Mouse (Mus musculus): ENCODE data around the gene Ube2z.

The Ube2z gene

DNA sequence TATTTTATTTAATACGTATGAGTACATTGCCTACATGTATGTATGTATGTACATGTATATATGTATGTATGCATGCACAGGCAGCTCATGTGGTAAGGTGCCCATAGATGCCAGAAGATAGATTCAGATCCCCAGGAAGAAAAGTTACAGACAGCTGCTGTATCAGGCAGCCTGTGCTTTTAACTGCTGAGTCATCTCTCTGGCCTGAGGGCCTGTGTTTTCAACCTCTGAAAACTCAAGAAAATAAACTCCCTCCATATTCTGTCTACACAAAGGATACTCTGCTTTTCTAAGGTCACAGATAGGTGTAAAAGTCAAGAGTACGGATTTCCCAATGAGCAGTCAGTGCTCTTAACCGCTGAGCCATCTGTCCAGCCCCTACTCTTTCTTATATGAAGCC, 14.3 kb downstream of the Ube2z start:
- no peak for DNase-seq

DNA sequence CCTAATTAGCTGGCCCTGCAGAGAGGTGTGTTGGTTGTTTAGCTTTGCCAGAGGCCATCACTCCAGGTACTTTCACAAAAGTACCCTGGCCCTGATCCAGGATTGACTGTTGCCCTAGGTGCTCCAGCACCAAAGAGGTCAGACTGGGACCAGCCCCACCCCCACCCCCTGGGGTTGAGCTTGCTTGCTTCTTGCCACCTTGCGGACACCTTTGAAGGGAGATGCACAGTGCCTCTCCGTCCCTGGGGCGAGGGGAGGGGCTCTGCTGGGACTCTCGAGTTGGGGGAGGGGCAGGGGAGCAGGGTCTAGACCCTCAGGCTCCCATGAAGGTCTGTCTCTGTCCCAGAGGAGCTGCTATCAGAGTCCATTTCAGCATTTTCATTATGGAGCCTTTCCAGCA, 15.2 kb downstream of the Ube2z start:
- DNase-seq, result no peak

DNA sequence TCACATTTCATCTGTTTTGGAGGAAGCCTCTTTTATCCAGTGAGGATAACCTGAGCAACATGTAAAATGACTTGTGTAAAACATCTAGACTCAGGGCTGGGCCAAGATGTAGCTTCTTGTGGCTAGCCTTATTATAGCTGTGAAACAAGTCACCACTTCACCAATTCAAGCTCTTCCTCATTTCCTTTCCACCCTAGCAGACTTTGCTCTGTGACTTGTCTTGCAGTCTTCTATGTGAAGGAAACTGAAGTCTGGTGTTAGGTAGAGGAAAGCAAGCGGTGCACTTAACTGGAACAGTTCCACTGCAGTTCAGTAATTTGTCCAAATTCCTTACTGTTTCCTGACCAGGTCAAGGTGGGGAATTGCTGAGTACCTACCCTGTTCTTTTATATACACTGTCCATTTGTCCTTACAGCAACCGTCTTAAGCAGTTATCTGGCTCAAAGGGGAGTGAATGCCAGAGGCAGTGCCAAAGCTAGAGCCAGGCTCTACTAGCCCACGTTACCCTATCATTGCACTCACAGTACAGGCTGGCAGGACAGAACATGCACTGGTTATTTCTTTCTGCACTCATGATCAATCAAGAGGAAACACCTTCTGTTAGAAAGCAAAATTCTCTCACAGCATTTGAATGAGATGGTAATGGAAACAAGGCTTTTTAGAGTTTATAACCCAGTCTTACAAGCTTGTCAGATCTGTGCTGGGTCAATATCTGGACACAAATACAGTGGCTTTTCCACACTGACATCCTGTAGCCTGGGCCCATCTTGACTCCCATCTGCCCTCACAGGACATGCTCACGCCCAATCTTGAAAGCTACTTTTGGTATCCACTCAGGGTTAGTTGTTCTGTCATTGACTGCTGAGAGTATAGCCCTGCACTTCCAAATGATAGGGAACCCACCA, 17.5 kb downstream of the Ube2z start:
- no peak for DNase-seq

DNA sequence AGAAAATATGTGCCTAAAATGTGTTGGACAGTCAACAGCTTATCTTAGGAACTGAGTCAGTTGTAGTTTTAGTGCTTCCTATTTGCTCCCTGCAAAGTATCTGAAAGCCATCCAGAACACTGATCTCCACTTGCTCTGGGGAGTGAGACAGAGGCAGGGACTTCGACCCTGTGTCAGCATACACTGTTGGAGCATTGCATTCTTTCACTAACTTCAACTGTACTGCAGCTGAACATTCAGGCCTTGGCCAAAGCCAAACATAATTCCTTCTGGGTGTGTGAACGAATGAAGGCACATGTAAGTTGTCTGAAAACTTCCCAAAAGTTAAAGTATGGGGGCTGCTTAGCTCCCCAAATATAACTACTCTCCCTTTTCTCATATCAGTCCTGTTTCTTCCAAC, 18.4 kb downstream of the Ube2z start:
- DNase-seq, result no peak

DNA sequence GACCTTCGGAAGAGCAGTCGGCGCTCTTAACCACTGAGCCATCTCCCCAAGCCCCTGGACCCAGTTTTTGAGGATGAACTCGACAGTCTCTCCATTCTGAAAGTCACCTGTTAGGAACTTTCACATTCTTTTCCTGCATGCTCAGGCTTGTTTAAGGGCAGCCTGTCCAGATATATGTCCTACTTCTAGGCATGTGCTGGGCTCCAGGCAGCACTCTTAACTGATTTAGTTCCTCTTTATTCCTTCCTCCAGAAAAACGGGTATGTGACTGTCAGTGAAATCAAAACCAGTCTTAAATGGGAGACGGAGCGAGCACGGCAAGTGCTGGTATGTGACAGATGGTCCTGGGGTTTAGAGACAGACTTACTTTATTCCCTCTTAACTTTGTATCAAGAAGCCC, 19.2 kb downstream of the Ube2z start:
- DNase-seq, result no peak

DNA sequence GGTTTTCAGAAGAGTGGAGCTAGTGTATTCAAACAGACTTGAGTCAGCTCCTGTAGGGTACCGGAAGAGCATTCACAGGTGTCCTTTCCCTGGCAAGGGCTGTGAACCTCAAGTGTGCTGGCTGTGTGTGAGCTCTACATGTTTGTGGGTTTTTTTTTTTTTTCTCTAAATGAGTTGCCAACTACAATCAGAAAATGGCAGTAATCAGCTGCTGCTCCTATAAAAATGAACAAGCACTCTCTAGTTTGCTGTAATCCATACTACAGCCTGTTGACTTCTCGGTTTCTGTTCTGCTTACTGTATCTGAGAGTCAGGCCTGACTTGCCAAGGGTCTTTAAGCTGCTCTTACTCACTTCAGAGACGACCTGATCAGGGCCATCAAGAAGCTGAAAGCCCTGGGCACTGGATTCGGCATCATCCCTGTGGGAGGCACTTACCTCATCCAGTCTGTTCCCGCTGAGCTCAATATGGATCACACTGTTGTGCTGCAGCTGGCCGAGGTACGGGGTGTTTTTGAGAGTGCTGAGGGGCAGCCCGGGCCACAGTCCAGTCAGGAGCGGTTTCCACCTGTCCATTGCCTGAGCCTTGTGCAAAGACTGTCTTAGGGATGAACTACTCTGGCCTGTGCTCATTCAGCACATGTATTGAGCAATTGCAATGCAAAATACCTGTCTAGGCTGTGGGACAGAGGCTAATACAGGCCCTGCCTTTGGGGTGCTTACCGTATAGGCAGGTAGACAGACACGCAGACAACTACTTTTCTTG, 20.2 kb downstream of the Ube2z start:
- no peak for DNase-seq

DNA sequence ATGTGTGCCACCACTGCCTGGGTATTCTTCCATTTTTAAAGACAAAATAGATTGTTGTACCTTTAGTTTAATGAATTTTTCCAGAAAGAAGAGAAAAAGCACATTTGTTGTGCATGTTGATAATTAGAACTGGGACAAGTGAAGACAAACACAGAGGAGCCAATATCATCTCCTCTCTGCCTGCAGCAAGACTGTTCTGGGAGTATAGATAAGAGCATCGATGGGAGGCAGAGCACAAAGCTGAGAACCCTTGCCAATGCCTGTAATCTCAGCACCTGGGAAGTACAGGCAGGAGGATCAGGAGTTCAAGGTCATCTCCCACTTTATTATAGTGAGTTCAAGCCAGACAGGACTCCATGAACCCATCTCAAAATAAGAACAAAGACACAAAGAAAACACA, 26.6 kb downstream of the Ube2z start:
- no peak for DNase-seq

DNA sequence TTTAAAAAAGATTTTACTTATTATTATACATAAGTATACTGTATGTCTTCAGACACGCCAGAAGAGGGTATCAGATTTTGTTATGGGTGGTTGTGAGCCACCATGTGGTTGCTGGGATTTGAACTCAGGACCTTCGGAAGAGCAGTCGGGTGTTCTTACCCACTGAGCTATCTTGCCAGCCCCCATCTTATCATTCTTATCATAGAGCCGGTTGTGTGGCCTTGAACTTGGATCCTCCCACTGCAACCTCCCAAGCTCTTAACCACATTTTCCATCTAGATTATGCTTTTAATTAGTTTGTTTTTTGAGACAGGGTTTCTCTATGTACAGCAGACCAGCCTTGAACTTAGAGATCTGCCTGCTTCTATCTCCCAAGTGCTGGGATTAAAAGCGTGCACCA, 27.7 kb downstream of the Ube2z start:
- DNase-seq, result no peak

DNA sequence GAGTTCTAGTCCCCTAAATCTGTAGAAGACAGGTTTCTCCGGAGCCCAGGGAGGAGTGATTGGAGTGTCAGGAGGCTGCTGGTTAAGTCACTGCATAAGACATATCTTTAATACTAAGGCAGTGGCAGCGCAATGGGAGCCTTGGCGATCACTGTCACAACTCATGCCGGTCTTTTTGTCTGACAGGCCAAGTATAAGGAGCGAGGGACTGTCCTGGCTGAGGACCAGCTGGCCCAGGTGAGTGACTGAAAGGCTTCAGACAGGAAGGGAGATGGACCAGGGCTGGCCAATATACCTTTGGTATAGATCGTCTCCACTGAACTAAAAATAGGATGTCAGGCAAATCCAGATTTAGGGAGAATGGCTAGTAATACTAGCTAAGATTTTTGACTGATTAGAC, 30.1 kb downstream of the Ube2z start:
- no peak for DNase-seq

DNA sequence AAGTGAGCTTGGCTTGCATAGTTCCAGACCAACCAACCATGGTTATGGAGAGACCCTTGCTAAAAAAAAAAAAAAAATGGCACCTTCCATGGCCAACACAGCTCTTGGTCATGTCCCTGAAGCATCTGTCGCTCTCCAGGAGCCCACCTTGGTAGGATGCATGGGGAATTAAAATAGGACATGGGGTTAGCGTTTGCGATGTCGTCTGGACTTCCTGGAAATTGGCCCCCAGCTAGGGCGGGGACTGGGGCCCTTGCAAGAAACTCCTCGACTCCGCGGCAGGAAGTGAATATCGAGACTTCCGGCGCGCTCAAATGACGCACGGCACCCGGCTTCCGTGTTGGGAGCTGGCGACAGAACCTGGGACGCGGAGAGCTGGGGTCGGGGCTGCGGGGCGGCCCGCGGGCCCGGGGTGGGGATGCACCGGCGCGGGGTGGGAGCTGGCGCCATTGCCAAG, 30.6 kb downstream of the Ube2z start, which contains the start of gene Snf8:
TSS of gene Snf8 (plus strand) at position 290 of the 457 bp plus-strand sequence.
- peak; percentile 97 for DNase-seq

DNA sequence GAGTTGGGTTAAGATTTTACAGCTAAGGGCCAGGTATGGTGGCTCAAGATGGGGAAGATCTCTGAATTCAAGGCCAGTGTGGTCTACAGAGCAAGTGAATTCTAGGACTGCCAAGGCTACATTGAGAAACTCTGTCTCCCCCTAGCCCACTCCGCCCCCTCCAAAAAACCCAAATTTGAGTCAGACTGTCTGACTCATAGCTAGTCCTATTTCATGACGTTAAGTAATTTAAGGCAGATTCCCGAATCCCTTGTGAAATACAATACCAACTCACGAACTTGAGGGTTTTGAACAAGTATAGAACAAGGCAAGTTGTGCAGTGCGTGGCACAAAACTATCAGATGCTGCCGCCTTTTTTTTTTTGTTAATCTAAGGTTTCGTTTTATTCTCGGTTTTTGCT, 31.1 kb downstream of the Ube2z start:
- no peak for DNase-seq

DNA sequence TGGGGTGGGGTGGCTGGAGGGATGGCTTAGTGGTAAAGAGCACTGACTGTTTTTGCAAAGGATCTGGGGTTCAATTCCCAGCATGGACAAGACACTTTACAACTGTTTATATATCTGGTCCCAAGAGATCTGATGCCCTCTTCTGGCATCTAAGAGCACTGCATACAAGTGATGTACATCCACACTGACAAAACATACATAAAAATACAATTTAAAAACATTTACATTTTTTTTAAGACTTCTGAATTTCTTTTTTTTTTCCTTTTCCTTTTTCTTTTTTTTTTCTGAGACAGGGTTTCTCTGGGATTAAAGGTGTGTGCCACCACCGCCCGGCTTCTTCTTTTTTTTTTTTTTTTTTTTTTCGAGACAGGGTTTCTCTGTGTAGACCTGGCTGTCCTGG, 31.9 kb downstream of the Ube2z start:
- peak in 1 of 2 experiments; percentile 37 for DNase-seq

DNA sequence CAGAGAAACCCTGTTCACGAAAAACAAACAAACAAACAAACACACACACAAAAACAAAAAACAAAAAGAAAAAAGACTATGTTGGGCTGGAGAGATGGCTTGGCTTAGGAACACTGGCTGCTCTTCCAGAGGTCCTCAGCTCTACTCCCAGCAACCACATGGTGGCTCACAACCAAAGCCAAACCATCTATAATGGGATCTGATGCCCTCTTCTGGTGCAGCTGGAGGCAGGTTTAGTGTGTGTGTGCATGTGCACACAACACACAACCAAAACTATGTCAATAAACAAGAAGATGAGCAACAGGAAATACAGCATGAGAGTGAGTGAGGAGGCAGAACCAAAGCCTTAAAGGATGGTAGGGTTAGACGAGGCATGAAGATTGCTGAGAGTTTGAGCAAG, 33.5 kb downstream of the Ube2z start:
- no peak for DNase-seq

DNA sequence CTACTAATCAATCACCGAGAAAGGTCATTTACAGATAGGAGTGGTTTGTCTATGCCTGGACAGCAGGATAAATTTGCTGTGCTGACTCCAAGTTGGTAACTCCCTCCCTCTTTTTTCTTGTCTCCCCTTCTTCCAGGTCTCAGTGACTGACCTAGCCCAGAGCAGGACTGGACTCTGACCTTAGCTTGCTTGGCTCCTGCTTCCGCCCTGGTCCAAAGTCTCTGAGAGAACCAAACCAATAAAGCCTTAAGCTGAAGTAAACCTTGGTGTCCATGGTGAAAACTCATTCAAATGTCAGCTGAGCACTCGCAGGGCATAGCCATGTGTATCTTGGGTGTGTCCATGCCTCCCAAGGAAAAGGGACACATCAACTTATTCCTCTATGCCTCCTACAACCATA, 34.6 kb downstream of the Ube2z start:
- DNase-seq, result no peak

DNA sequence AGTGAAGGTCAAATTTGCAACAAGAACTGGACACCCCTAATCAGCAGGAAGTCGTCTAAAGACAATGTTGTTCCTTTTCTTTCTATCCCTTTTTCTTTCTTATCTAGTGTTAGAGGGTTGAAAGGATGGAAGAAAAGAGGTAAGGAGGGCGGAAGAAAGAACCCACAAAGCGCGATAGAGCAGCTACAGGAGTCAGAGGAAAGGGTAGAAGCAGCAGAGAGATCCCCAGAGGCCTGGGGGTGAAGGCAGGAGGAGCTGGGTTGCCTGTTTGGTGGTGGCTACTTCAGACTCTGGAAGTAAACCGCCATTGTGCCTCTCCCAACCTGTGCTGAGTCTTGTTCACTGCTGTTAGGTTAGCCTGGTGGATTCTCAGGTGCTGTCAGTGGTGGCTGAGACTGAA, 37.1 kb downstream of the Ube2z start:
- DNase-seq, result no peak

DNA sequence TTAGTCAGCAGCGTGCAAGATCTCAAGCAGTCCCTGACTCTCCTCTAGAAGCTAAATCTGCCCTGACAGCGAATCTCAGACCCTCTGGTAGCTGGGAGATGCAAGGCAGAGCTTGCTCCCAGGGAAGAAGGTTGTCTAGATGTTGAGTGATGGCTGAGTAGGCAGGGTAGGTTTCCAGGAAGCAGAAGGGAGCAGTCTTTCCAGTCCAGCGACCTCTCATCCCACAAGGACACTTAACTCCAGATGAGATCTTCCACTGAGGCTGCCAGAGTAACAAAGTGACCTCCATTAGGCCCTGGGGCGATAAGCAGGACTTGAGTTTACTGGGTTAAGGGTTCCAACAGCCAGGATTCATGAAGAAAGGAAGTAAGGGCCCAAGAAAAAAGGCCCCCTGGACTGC, 44.6 kb downstream of the Ube2z start:
- no peak for DNase-seq

DNA sequence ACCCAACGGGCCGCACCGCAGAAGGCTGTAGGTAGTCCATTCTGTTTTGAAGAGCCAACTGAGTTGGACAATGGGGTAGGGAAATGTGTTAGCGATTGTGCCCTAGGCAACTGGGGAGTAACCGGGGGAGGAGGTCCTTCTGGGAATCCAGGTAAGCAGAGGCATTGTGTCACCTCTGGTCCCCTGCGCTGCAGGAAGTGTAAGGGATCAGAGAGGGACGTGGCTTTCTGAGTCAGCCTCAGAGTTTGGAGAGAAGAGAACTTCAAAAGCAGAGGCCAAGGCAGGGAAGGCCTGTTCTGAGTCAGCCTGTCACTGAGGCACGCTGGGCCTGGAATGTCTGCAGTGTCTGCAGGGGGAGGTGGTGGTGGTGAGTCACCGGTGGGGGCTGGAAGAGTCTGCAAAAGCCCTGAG, 47.2 kb downstream of the Ube2z start:
- no peak for DNase-seq

DNA sequence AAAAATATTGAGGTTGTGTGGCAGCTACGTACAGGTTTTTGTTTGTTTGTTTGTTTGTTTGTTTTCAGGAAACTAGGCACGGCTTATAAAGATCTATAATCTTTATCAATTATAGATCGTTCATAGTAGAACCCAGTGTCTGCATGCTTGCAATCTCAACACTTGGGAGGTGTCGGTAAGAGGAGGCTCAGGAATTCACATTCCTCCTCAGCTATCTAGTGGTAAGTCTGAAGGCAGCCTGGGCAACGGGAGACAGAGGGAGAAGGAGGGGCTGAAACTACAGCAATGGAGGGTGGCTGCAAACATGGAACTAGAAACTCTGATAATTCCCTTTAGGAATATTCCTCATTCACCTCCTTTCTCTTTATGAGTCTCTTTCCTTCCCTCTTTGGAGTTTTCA, 49.8 kb downstream of the Ube2z start:
- DNase-seq, result no peak

DNA sequence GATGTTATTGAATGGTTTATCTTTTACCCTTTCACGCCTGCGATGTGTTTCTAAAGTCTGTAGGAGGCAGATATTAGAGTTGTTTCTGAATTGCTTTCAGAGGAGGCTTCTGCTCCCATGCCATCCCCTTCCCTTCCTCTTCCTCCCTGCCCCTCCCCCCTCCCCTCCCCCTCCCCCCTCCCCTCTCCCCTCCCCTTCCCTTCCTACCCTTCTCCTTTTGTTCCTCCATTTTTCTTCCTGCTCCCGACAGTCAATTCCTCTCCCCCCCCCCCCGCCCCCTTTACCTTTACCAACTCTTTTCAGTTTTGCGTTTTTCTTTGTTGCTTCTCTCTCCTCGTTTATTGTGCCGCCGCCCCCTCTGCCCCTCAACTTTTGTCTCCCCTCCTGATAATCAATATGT, 53.2 kb downstream of the Ube2z start:
- no peak for DNase-seq

DNA sequence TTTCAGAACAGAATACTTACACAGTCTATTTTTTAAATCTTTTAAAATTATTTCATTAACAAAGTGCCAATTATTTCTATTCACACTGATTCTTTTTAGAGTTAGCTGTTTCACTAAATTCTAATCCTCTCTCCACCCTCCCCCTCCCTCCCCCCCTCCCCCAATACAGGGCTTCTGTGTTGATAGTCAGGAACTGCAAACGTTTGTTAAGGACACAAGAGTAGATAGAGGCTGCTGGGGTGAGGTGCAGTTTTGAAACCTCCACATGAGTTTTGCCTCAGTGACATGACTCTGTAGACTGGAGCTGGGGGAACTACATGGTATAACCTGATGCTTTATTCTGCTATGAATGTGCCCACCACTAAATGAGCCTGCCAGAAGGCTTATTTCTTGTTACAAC, 56.4 kb downstream of the Ube2z start:
- DNase-seq, result no peak

DNA sequence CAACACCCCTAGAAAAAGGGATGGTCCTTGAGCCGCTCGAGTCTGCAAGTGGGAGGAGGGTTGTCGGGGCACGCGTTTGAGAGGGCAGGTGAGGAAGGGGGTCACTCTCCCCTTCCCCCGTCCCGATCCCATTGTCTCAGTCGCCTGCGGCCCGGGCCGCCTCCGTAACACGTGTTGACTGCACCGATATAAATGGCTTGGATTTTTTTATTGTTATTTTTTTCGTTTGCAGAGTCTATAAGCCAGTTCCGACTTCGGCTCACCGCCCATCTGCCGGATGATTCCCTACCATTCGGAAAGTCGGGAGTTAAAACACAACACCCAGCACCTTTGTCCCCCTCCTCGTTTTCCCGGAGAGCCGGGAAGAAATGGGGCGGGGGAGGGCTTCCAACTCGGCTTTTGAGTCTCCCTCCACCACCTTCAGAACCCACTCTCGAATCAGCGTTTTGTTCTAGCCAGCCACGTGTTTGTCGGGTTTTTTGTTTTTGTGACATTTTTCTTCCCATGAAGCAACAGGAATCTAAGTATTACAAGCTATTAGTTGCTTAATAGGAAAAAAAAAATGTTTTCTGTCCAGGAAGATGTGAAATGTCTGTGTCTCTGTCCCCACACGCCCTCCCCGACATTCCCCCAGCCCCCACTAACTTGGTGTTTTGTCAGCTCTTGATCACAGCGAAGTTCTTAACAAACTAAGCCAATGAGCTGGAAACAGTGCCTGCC, 57.5 kb downstream of the Ube2z start:
- DNase-seq, result peak; percentile 32 to 43

DNA sequence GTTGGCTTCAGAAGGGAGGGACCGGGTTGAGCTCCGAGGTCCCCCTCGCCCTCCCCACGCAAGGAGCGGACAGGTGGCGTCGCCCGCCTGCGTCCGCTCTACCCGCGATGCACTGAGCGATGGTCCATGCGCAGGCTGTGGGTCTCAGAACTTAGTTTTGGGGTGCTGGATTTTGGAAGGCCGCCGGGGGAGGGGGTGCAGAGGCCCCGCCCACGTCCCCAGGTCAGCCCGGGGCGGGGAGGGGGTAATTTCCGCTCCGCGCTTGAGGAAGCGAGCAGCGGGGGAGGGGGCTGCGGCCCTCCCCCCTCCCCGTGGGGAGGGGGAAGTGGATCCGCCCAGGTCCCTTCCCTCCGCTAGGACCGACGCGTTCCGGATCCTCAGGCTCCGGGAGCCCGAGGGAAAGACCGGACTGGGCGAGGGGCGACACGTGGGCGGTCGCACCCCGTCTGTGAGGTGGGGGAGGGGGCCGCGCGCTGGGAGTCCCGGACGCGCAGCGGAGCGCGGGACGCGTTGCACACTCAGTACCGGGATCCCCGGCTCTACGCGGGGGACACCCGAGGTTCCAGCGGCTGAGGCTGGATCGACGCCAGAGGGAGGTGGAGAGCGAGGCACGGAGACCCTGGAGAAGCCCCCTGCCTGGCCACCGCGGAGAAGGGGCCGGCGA, 58.2 kb downstream of the Ube2z start:
- peak; percentile 25 to 27 for DNase-seq

DNA sequence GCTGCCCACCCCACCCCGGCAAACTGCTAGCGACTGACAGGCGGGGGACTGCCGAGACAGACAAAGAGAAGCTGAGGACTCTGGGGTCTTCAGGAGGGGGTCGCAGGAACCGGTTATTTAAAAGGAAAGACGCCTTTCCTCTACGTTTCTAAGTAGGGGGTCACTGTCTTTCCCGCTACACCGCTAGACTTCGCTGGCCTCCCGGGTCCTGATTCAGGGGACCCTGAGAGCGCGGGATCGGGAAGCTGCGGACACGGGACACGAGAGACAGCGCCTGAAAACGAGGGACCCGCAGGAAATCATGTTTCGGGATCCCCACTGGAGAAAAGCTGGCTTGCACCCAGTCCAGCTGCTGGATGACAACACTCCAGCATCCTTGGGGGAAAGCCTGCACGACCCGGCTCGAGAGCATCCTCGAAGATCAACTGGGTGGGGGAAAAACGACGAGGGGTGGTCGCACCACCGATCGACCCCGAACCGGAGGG, 58.8 kb downstream of the Ube2z start:
- peak; percentile 27 to 38 for DNase-seq
